Mouse (Mus musculus): Measurements from ENCODE around the gene Tmem38a. TPM values are rescaled to one million over a fixed set of nuclear protein-coding genes. Genes with fewer than 3 reads are reported as not detected.

The Tmem38a gene
- total RNA-seq (2015) (0.42 and 1.1 TPM in 2 replicates), total RNA-seq (2017) (0.58 and 1.6 TPM in 2 replicates)

- ATAC-seq (replicated peaks; ENCODE audit: poor library complexity): peak; percentile 39
Observed at GRCm38 (mm10) chr8:72571611-72572473, at the start of gene Tmem38a. Tmem38a (plus strand) TSS chr8:72572055.

GRCm38 (mm10) chr8:72532103-72532502 is 39.8 kb upstream of the Tmem38a start:
- ATAC-seq (replicated peaks; ENCODE audit: poor library complexity): no peak

GRCm38 (mm10) chr8:72534888-72535287 is 37.0 kb upstream of the Tmem38a start:
- ATAC-seq (replicated peaks; ENCODE audit: poor library complexity): no peak

DNA sequence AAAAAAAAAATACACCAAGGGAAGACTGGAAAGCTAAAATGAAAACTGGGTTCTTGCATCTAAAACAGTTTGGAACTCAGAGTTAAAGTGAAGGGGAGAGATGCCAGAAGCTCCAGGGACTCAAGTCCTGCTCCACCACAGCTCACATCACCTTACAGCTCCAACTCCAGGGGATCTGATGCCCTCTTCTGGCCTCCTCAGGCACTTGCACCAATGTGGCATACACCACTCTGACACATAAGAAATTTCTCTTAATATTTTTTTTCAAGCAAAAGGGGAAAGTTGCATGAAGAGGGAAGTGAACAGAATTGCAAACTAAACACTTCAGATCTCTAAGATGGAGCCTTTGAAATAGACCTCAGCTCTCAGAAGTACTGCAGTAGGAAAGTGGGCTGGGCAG is 32.6 kb upstream of the Tmem38a start:
- ATAC-seq (replicated peaks; ENCODE audit: poor library complexity): peak; percentile 90

DNA sequence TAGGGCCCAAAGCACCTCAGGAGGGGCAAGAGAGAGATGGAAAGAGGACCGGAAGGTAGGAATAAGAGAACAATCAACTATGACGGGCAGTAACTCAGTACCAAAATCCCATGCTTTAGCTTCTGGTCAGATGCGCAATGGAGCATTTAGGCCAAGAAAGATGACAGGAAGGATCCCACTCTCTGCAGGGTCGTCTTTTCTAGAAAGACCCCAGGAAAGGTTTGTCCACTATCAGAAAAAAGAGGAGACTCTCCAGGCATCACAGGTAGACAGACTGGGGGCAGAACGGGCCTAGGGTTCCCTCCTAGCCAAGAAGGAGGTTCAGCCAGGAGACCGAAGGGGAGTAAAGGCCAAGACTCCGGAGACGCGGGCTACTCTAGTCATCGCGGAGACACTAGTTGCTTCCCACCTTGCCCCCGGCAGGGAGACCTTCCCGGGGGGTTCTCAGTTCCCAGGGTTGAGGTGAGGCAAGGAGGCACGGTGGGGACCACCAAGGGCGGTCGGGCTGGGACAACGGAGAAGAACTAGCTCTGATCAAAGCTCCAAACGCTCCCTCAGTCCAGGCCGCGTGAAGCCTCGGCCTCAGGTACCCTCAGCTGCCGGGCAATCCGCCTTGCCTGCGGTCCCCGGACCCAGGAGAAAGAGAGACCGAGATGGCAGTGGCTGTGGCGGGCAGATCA is 24.6 kb upstream of the Tmem38a start:
- ATAC-seq (replicated peaks; ENCODE audit: poor library complexity): no peak

DNA sequence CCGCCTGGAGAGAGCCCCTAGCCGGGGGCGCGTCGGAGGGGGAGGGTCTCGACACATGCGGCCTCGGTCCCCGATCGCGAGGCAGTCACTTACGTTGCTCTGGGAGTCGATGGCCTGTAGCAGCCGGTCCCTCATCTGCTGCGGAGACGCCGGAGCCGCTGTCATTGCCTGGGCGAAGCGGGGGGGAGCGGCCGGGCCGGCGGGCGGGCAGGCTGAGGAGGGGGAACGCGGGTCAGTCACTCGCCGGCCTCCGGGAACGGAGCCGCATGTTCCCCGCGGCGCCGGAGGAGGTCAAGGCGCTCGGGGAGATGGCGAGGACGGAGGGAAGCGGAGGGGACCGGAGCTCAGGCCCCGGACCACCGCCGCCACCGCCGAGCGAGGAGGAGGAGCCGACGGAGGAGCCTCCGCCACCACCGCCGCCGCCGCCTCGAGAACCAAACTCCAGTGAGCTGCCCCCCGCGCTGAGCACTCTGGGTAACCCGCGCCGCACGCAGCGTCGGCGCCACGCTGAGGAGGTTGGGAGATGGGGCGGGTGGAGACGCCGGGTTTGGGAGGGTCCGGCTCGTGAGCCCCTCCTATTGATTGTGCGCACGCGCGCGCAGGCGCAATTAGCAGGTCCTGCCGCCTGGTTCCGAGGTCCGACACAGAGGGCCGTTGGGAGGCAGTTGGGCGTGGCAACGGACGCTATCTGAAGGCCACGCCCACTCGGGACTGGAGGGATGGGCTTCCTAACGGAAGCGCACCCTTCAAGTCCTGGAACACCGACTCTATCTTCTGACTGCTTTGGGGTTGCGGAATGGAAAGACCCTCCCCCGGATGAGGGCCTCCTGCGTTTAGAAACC is 23.8 kb upstream of the Tmem38a start, which contains the start of gene Med26:
Gene Med26 (minus strand): TSS at position 469 of the 842 bp plus-strand sequence.
- ATAC-seq (replicated peaks; ENCODE audit: poor library complexity): peak; percentile 85

DNA sequence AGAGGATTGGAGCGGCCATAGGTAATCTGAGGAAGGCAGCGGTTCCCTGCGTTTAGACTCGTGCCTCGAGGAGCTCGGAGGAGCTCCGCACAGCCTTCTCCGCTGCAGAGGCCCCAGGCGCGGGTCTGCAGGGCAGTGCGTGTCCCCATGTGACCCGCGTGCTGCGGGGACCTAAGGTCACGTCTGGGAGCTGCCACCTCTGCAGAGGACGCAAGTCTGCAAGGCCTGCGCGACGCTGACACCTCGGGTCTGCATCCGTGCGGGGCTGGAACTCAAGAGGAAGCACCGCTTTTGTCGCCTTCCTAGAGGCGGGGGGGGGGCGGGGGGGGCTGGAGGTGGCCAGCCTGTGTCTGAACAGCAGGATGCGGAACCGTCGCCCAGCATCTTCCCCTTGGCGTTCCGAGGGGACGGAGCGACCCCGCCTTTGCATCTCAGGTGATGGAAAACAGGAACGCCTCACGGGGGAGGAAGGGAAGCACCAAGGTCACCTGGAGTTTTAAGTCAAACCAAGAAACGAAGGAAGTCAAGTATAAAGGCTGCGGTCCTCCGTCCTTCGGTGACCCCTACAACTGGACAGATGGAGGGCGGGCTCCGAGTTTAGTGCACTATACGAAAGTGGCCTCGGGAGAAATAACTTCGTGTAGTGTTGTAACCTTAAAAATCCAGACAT is 23.1 kb upstream of the Tmem38a start:
- peak; percentile 40 for ATAC-seq (replicated peaks; ENCODE audit: poor library complexity)

DNA sequence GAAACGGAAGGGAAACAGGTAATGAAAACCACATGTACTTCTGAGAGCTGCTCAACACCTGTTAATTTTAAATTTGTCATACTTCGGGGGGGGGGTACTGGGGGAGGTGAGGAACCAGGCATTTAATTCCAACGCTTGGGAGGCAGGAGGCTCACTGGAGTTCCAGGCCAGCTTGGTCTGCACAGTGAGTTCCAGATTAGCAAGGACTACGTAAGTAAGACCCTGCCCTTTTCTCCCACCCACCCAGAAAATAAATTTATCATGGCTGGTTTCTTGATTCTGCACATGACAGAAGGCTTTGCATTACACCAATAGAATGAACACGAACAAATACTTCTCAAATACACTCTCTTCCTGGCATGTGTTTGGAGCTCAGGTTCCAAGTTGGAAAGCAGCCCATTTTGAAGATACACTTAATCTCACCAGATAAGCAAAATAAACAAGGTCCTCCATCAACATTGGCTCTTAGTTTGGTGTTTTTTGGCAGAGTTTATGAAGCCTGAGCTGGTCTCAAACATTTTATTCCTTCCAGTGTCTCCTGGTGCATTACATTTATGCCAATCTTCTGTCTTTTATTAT is 22.5 kb upstream of the Tmem38a start:
- no peak for ATAC-seq (replicated peaks; ENCODE audit: poor library complexity)

DNA sequence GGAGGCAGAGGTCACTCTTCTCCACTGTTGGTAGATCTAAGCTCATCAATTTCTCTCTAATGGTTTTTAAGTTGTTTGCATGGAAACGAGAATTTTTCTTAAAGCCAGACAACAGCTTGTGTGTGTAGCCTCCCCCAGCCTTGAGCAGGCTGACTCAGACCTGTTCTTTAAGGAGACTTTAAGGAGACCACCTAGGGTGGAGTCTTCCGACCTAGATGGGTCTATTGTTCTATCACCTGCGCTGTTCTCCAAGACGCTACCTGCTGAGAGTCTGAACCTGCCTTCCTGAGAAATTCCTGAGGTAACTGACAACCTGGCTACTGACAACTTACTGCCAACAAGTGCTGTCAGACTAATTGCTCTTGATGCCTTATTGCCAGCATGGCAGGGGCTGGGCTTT is 16.1 kb upstream of the Tmem38a start:
- ATAC-seq (replicated peaks; ENCODE audit: poor library complexity): no peak

- ATAC-seq (replicated peaks; ENCODE audit: poor library complexity): no peak
Observed at GRCm38 (mm10) chr8:72561111-72561689, 10.7 kb upstream of the Tmem38a start.

- no peak for ATAC-seq (replicated peaks; ENCODE audit: poor library complexity)
Observed at GRCm38 (mm10) chr8:72565970-72566369, 5.9 kb upstream of the Tmem38a start.

- ATAC-seq (replicated peaks; ENCODE audit: poor library complexity): peak; percentile 90
Observed at GRCm38 (mm10) chr8:72570633-72571610, 933 bp upstream of the Tmem38a start, which contains the start of gene Smim7. Smim7 (minus strand) TSS chr8:72571088.

DNA sequence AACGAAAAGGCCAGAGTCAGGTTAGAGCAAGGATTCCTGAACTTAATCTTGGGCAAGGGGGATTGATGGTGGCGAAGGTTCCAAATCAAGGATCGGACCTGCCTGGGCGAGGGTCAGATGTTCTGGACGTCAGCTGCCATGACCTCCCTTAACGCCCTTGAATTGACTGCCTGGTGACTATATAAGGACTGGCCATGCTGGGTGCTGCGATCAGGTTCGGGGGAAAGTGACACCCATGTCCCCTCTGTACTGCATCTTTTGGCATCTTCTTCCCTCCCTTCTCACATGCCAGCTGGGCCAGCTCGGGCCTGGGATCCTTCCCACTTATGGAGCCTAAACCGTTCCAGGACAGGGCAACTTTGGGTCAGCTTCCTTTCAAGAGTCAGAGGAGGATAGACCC is 652 bp downstream of the Tmem38a start:
- no peak for ATAC-seq (replicated peaks; ENCODE audit: poor library complexity)

GRCm38 (mm10) chr8:72573450-72573849 is 1.6 kb downstream of the Tmem38a start:
- no peak for ATAC-seq (replicated peaks; ENCODE audit: poor library complexity)

GRCm38 (mm10) chr8:72575915-72576314 is 4.1 kb downstream of the Tmem38a start:
- ATAC-seq (replicated peaks; ENCODE audit: poor library complexity): no peak

GRCm38 (mm10) chr8:72577266-72577665 is 5.4 kb downstream of the Tmem38a start:
- ATAC-seq (replicated peaks; ENCODE audit: poor library complexity): no peak

- ATAC-seq (replicated peaks; ENCODE audit: poor library complexity): no peak
Observed at GRCm38 (mm10) chr8:72577941-72578340, 6.1 kb downstream of the Tmem38a start.

DNA sequence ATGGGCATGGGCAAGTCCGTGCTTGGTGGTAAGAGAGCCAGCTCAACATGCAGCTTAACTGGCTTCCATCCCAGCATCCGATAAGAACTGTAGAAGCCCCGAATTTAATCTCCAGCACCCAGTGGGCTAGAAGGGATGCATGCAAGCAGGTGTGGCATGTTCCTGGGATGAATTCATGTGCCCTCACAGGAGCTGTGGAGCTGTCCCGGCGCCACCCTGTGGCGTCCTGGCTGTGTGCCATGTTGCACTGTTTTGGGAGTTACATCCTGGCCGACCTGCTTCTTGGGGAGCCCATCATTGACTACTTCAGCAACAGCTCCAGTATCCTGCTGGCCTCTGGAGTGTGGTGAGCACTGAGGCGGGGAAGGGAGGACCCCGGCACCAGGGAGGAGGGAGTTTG is 7.5 kb downstream of the Tmem38a start:
- ATAC-seq (replicated peaks; ENCODE audit: poor library complexity): no peak
